ENCODE assay signal across 8 mouse cellular contexts in genomic region chr19:6047899-6048166, GRCm38 (mm10). TPM values are rescaled to one million over a fixed set of nuclear protein-coding genes. Genes with fewer than 3 reads are reported as not detected.
A peak's percentile ranks its signal among the peaks of the same experiment; 100 is the strongest.
DNase-seq lines count a peak whose midpoint lies in the region; ATAC-seq and TF ChIP-seq lines count a peak whose summit lies in the region.

No protein-coding gene starts in this region.

- intact Hi-C loops in heart, postnatal 10 days (cut with DNase I), result loop anchor here (5.0 kb wide), 1 partner anchor 79 kb away; the partner anchor contains the start of gene Snx15

- H3K4me1 ChIP-seq in heart, embryonic 11.5 days (ENCODE audit: control insufficient read depth, insufficient read depth, low read length), result peaks cover 16% of the 10 kb centered on the region
- H3K4me1 ChIP-seq in ES-Bruce4 (ENCODE audit: control insufficient read depth, insufficient read depth, low read length), result no peaks in the 10 kb centered on the region
- H3K4me1 ChIP-seq in forebrain, embryonic 16.5 days (replicated peaks; ENCODE audit: control insufficient read depth, insufficient read depth, low read length), result peaks cover 19% of the 10 kb centered on the region
- H3K4me1 ChIP-seq in liver, embryonic 15.5 days (replicated peaks), result peaks cover 48% of the 10 kb centered on the region

- H3K4me2 ChIP-seq in heart, embryonic 11.5 days, result peak overlapping the region; percentile 97
- H3K4me2 ChIP-seq in forebrain, embryonic 16.5 days (ENCODE audit: low read length), result peak overlapping the region; percentile 97
- H3K4me2 ChIP-seq in liver, embryonic 15.5 days, result peak overlapping the region; percentile 77

- H3K4me3 ChIP-seq in heart, embryonic 11.5 days (ENCODE audit: low read depth, low read length), result peak overlapping the region; percentile 82
- H3K4me3 ChIP-seq in ES-Bruce4 (ENCODE audit: low read depth, low read length), result peak overlapping the region; percentile 95; the same call in 1 of the 2 replicates
- peak overlapping the region; percentile 80 for H3K4me3 ChIP-seq in forebrain, embryonic 16.5 days (replicated peaks; ENCODE audit: low read length)
- peak overlapping the region; percentile 87 for H3K4me3 ChIP-seq in liver, embryonic 15.5 days (replicated peaks)

- 82% methylated on average over 8 of the region's 8 CpGs for WGBS in heart, embryonic 11.5 days (ENCODE audit: insufficient replicate concordance)
- 89% methylated on average over 8 of the region's 8 CpGs for WGBS in forebrain, embryonic 16.5 days
- WGBS in liver, embryonic 15.5 days (ENCODE audit: insufficient replicate concordance), result 73% methylated on average over 8 of the region's 8 CpGs

- no peak for TF ChIP-seq EP300 in ES-Bruce4 (IDR thresholded peaks at IDR 0.05; ENCODE audit: insufficient read depth, low read depth, low read length)

- no peak for TF ChIP-seq CTCF in ES-Bruce4 (IDR thresholded peaks at IDR 0.05; ENCODE audit: low read depth, low read length)

- ATAC-seq in heart, embryonic 11.5 days (replicated peaks; ENCODE audit: insufficient number of reproducible peaks, low FRiP score, low TSS enrichment), result no peak
- ATAC-seq in forebrain, embryonic 16.5 days, result no peak
- no peak for ATAC-seq in liver, embryonic 15.5 days (ENCODE audit: insufficient read depth)

- no peak for TF ChIP-seq POLR2A in ES-Bruce4 (IDR thresholded peaks at IDR 0.05; ENCODE audit: insufficient read depth, low read length)

- no peak for DNase-seq in heart, postnatal 10 days
- DNase-seq in adrenal gland, adult 2 months, result no peak
- no peak for DNase-seq in embryo, embryonic 11 days
- DNase-seq in urinary bladder, postnatal 10 days (ENCODE audit: low spot score), result no peak

- H3K27me3 ChIP-seq in heart, embryonic 11.5 days (ENCODE audit: control insufficient read depth, insufficient read depth, low read length), result no peaks in the 10 kb centered on the region
- no peaks in the 10 kb centered on the region for H3K27me3 ChIP-seq in ES-Bruce4 (ENCODE audit: control insufficient read depth, insufficient read depth, low read length, poor library complexity, severe bottlenecking)
- H3K27me3 ChIP-seq in forebrain, embryonic 16.5 days (replicated peaks; ENCODE audit: control insufficient read depth, insufficient read depth, low read length), result no peaks in the 10 kb centered on the region
- H3K27me3 ChIP-seq in liver, embryonic 15.5 days, result no peaks in the 10 kb centered on the region

- H3K9ac ChIP-seq in heart, embryonic 11.5 days (ENCODE audit: low read depth, low read length), result peak overlapping the region; percentile 94
- peak overlapping the region; percentile 92; the same call in 1 of the 2 replicates for H3K9ac ChIP-seq in ES-Bruce4 (ENCODE audit: low read depth, poor library complexity, severe bottlenecking)
- H3K9ac ChIP-seq in forebrain, embryonic 16.5 days (replicated peaks; ENCODE audit: low read depth, low read length), result no peak overlapping the region; the same call in 1 of the 2 replicates
- H3K9ac ChIP-seq in liver, embryonic 15.5 days, result peak overlapping the region; percentile 73

- peaks cover 41% of the 10 kb centered on the region for H3K36me3 ChIP-seq in heart, embryonic 11.5 days (ENCODE audit: control insufficient read depth, insufficient read depth, low read length)
- peaks cover 37% of the 10 kb centered on the region for H3K36me3 ChIP-seq in ES-Bruce4 (ENCODE audit: control insufficient read depth, insufficient read depth, low read length, poor library complexity, severe bottlenecking)
- H3K36me3 ChIP-seq in forebrain, embryonic 16.5 days (ENCODE audit: control insufficient read depth, insufficient read depth), result peaks cover 29% of the 10 kb centered on the region
- H3K36me3 ChIP-seq in liver, embryonic 15.5 days (replicated peaks), result peaks cover 50% of the 10 kb centered on the region

- no peak overlapping the region for H3K27ac ChIP-seq in heart, embryonic 11.5 days (ENCODE audit: low read depth, low read length)
- no peak overlapping the region for H3K27ac ChIP-seq in ES-Bruce4 (ENCODE audit: insufficient read depth, low read length)
- H3K27ac ChIP-seq in forebrain, embryonic 16.5 days (ENCODE audit: low read length), result no peak overlapping the region
- peak overlapping the region; percentile 99 for H3K27ac ChIP-seq in liver, embryonic 15.5 days (replicated peaks)

- no peaks in the 10 kb centered on the region for H3K9me3 ChIP-seq in heart, embryonic 11.5 days (replicated peaks; ENCODE audit: control insufficient read depth, low read length)
- H3K9me3 ChIP-seq in ES-Bruce4 (replicated peaks; ENCODE audit: control insufficient read depth, insufficient read depth, low read length, poor library complexity, severe bottlenecking), result no peaks in the 10 kb centered on the region
- H3K9me3 ChIP-seq in forebrain, embryonic 16.5 days (ENCODE audit: control insufficient read depth, low read length), result no peaks in the 10 kb centered on the region
- H3K9me3 ChIP-seq in liver, embryonic 15.5 days (replicated peaks), result no peaks in the 10 kb centered on the region

RNA-seq across cellular contexts. Expression of gene Syvn1, which starts 1.5 kb away (rescaled TPM):
- polyA plus RNA-seq in heart, embryonic 11.5 days (2014; fragmentation: Nextera tagmentation; extraction: Ambion mirVana), result 19.5 and 22.1 TPM in 2 replicates
- 10 to 100 TPM; 19.5 TPM for total RNA-seq in heart, postnatal 10 days (2021)
- 16.4 and 18.6 TPM in 2 replicates for polyA plus RNA-seq in ES-Bruce4 (2011; ENCODE audit: insufficient read depth, insufficient read length, low read depth, missing spikeins)
- 22.6 and 30.3 TPM in 2 replicates for polyA plus RNA-seq in forebrain, embryonic 16.5 days (2015; fragmentation: Nextera tagmentation; extraction: Ambion mirVana)
- 13.3 and 17.3 TPM in 2 replicates for polyA plus RNA-seq in liver, embryonic 15.5 days (2015; fragmentation: Nextera tagmentation; extraction: Ambion mirVana)
- total RNA-seq in adrenal gland, adult 2 months (2021), result 10 to 100 TPM; 54.1 to 71.3 TPM
- 87.3 and 114 TPM in 2 replicates for polyA plus RNA-seq in adrenal gland, adult 2 months (2012; rRNA removed)

RNA-seq across cellular contexts. Expression of gene Mrpl49, which starts 9.8 kb away (rescaled TPM):
- 70.7 and 75.3 TPM in 2 replicates for polyA plus RNA-seq in heart, embryonic 11.5 days (2014; fragmentation: Nextera tagmentation; extraction: Ambion mirVana)
- 10 to 100 TPM; 41.7 to 46.7 TPM for total RNA-seq in heart, postnatal 10 days (2021)
- polyA plus RNA-seq in ES-Bruce4 (2011; ENCODE audit: insufficient read depth, insufficient read length, low read depth, missing spikeins), result 44.9 and 65.1 TPM in 2 replicates
- polyA plus RNA-seq in forebrain, embryonic 16.5 days (2015; fragmentation: Nextera tagmentation; extraction: Ambion mirVana), result 65.0 and 74.0 TPM in 2 replicates
- polyA plus RNA-seq in liver, embryonic 15.5 days (2015; fragmentation: Nextera tagmentation; extraction: Ambion mirVana), result 39.5 and 41.8 TPM in 2 replicates
- 10 to 100 TPM; 64.8 to 67.5 TPM for total RNA-seq in adrenal gland, adult 2 months (2021)
- polyA plus RNA-seq in adrenal gland, adult 2 months (2012; rRNA removed), result 15.8 and 17.0 TPM in 2 replicates

RNA-seq across cellular contexts. Expression of gene Fau, which starts 9.8 kb away (rescaled TPM):
- polyA plus RNA-seq in heart, embryonic 11.5 days (2014; fragmentation: Nextera tagmentation; extraction: Ambion mirVana), result 586 and 633 TPM in 2 replicates
- 100 to 1,000 TPM; 738 to 768 TPM for total RNA-seq in heart, postnatal 10 days (2021)
- polyA plus RNA-seq in ES-Bruce4 (2011; ENCODE audit: insufficient read depth, insufficient read length, low read depth, missing spikeins), result 1,239 and 1,271 TPM in 2 replicates
- polyA plus RNA-seq in forebrain, embryonic 16.5 days (2015; fragmentation: Nextera tagmentation; extraction: Ambion mirVana), result 493 and 512 TPM in 2 replicates
- 401 and 446 TPM in 2 replicates for polyA plus RNA-seq in liver, embryonic 15.5 days (2015; fragmentation: Nextera tagmentation; extraction: Ambion mirVana)
- total RNA-seq in adrenal gland, adult 2 months (2021), result 1,000 to 10,000 TPM; 1,141 to 1,229 TPM
- polyA plus RNA-seq in adrenal gland, adult 2 months (2012; rRNA removed), result 984 and 1,350 TPM in 2 replicates

RNA-seq across cellular contexts. Expression of gene Znhit2, which starts 13.2 kb away (rescaled TPM):
- polyA plus RNA-seq in heart, embryonic 11.5 days (2014; fragmentation: Nextera tagmentation; extraction: Ambion mirVana), result 27.1 and 27.5 TPM in 2 replicates
- 10 to 100 TPM; 13.6 to 13.9 TPM for total RNA-seq in heart, postnatal 10 days (2021)
- polyA plus RNA-seq in ES-Bruce4 (2011; ENCODE audit: insufficient read depth, insufficient read length, low read depth, missing spikeins), result 6.5 and 8.9 TPM in 2 replicates
- 30.1 and 31.0 TPM in 2 replicates for polyA plus RNA-seq in forebrain, embryonic 16.5 days (2015; fragmentation: Nextera tagmentation; extraction: Ambion mirVana)
- 19.1 and 19.5 TPM in 2 replicates for polyA plus RNA-seq in liver, embryonic 15.5 days (2015; fragmentation: Nextera tagmentation; extraction: Ambion mirVana)
- total RNA-seq in adrenal gland, adult 2 months (2021), result 10 to 100 TPM; 24.7 to 37.5 TPM
- polyA plus RNA-seq in adrenal gland, adult 2 months (2012; rRNA removed), result 134 and 152 TPM in 2 replicates

RNA-seq across cellular contexts. Expression of gene Tm7sf2, which starts 20.3 kb away (rescaled TPM):
- polyA plus RNA-seq in heart, embryonic 11.5 days (2014; fragmentation: Nextera tagmentation; extraction: Ambion mirVana), result 10.1 and 11.9 TPM in 2 replicates
- total RNA-seq in heart, postnatal 10 days (2021), result 1 to 10 TPM; 2.7 to 2.9 TPM
- polyA plus RNA-seq in ES-Bruce4 (2011; ENCODE audit: insufficient read depth, insufficient read length, low read depth, missing spikeins), result 19.1 and 25.8 TPM in 2 replicates
- polyA plus RNA-seq in forebrain, embryonic 16.5 days (2015; fragmentation: Nextera tagmentation; extraction: Ambion mirVana), result 34.0 and 41.3 TPM in 2 replicates
- 49.1 and 50.2 TPM in 2 replicates for polyA plus RNA-seq in liver, embryonic 15.5 days (2015; fragmentation: Nextera tagmentation; extraction: Ambion mirVana)
- 10 to 100 TPM; 22.0 to 48.3 TPM for total RNA-seq in adrenal gland, adult 2 months (2021)
- 91.9 and 126 TPM in 2 replicates for polyA plus RNA-seq in adrenal gland, adult 2 months (2012; rRNA removed)
